Mouse (Mus musculus) layer of hippocampus, adult 9-10 months (tissue): ENCODE data around the gene Fgf16.

ENCODE experiments used
- DNase-seq: peaks from one replicate; pipeline ENCODE4 v3.0.0; 2022; ENCODE audit warnings: low spot score

Fgf16 gene

GRCm38 (mm10) chrX:105764162-105765004 lies at the start of gene Fgf16:
TSS of gene Fgf16 (plus strand) at chrX:105764279.
- DNase-seq = no peak

- DNase-seq = no peak
These were observed 49.3 kb upstream of the Fgf16 start for GRCm38 (mm10) chrX:105714740-105715139.

- no peak for DNase-seq
These were observed 48.2 kb upstream of the Fgf16 start for GRCm38 (mm10) chrX:105715789-105716321.

- DNase-seq = no peak
These were observed 45.7 kb upstream of the Fgf16 start for GRCm38 (mm10) chrX:105718388-105718787.

- DNase-seq = no peak
These were observed 45.1 kb upstream of the Fgf16 start for GRCm38 (mm10) chrX:105718943-105719342.

- no peak for DNase-seq
These were observed 39.9 kb upstream of the Fgf16 start for GRCm38 (mm10) chrX:105724174-105724573.

- no peak for DNase-seq
These were observed 1.1 kb upstream of the Fgf16 start for GRCm38 (mm10) chrX:105762847-105763527.

- no peak for DNase-seq
These were observed 467 bp upstream of the Fgf16 start for GRCm38 (mm10) chrX:105763612-105764011.

GRCm38 (mm10) chrX:105765005-105765706 lies 1.1 kb downstream of the Fgf16 start:
- no peak for DNase-seq

- DNase-seq = no peak
These were observed 1.9 kb downstream of the Fgf16 start for GRCm38 (mm10) chrX:105766013-105766412.

GRCm38 (mm10) chrX:105767177-105767764 lies 3.2 kb downstream of the Fgf16 start:
- DNase-seq = no peak

- no peak for DNase-seq
These were observed 3.9 kb downstream of the Fgf16 start for GRCm38 (mm10) chrX:105767932-105768331.

- no peak for DNase-seq
These were observed 9.2 kb downstream of the Fgf16 start for GRCm38 (mm10) chrX:105773281-105773680.

GRCm38 (mm10) chrX:105794806-105795403 lies 30.8 kb downstream of the Fgf16 start:
- no peak for DNase-seq

GRCm38 (mm10) chrX:105824462-105824861 lies 60.4 kb downstream of the Fgf16 start:
- no peak for DNase-seq
